Mouse (Mus musculus) liver, embryonic 14.5 days (tissue): ENCODE measurements around the gene Traf7.
A peak's percentile ranks its signal among the peaks of the same experiment; 100 is the strongest.

Experiments
- CTCF ChIP-seq: IDR thresholded peaks from 2 replicates; pipeline ENCODE4 v1.5.1; 2016; ENCODE audit warnings: antibody characterized with exemption, low read depth, control low read depth
- EP300 ChIP-seq: IDR thresholded peaks from 2 replicates; pipeline ENCODE4 v1.6.1; 2016; ENCODE audit warnings: antibody characterized with exemption, low read depth

- peak; percentile 59 for TF ChIP-seq CTCF
- TF ChIP-seq EP300: no peak
Observed at GRCm38 (mm10) chr17:24538950-24539349, 11.2 kb upstream of the Traf7 start.
